Mouse (Mus musculus) spleen, embryonic (tissue): Measurements from ENCODE around the gene Dnajc5g.

Experiments used
- CTCF ChIA-PET: fragments of 350-600 bp; sonication (Branson Sonifier 250); formaldehyde crosslinking; loops from one replicate; lab custom pipeline; 2022; lab: Charles Lee

Gene Dnajc5g

DNA sequence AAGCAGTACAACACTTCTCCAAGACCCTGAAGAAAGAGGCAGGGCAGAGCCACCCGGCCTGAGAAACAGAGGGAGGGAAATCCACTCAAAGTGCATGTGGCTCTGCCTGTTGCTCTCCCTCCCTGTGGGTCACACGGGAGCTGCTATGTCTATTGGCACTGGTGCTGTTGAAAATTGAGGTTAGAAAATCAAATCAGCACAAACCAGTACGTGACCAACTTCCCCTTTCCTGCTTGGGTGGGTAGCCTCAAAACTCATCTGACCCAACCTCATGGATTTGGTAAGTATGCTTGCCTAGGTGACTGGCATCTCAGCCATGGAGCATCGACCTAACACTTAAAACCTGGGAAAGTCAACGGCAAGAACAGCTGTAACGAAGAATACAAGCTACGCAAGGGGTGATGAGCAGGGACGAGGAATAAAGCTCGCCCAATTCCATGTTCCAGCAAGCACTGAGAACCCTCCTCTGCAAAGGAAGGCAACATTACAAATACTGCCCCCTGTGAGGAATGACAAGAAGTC lies at the start of gene Dnajc5g:
Gene Dnajc5g, plus strand, starts transcription at position 472 of the 522 bp plus-strand sequence.
- CTCF ChIA-PET = no interaction called here

GRCm38 (mm10) chr5:31069810-31070209 lies 36.3 kb upstream of the Dnajc5g start:
- CTCF ChIA-PET = no interaction called here

- CTCF ChIA-PET = interaction anchor here (0.6 kb wide), 1 partner anchor 48 kb away, joined by 8 read pairs; no protein-coding TSS in a partner anchor
Measured at GRCm38 (mm10) chr5:31071059-31071458, 35.0 kb upstream of the Dnajc5g start.

DNA sequence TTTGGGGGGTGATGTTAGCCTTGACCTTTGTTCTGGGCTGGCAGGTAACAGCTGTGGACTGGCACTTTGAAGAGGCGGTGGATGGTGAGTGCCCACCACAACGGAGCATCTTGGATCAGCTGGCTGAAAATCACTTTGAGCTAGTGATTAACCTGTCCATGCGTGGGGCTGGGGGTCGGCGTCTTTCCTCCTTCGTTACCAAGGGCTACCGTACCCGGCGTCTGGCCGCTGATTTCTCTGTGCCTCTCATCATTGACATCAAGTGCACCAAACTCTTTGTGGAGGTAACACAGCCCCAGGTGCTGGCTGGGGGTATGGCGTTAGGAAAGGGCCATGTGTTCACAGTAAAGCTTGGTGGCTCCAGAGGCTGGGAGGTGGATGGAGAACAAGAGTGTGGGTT lies 34.3 kb upstream of the Dnajc5g start:
- CTCF ChIA-PET = interaction anchor here (0.5 kb wide), 1 partner anchor 1725 kb away, joined by 3 read pairs; no protein-coding TSS in a partner anchor

GRCm38 (mm10) chr5:31073176-31073575 lies 32.9 kb upstream of the Dnajc5g start:
- CTCF ChIA-PET = interaction anchor here (0.6 kb wide), 1 partner anchor 1405 kb away, joined by 8 read pairs; no protein-coding TSS in a partner anchor

GRCm38 (mm10) chr5:31076346-31076745 lies 29.7 kb upstream of the Dnajc5g start:
- CTCF ChIA-PET = interaction anchor here (0.9 kb wide), 1 partner anchor 25 kb away, joined by 3 read pairs; no protein-coding TSS in a partner anchor

DNA sequence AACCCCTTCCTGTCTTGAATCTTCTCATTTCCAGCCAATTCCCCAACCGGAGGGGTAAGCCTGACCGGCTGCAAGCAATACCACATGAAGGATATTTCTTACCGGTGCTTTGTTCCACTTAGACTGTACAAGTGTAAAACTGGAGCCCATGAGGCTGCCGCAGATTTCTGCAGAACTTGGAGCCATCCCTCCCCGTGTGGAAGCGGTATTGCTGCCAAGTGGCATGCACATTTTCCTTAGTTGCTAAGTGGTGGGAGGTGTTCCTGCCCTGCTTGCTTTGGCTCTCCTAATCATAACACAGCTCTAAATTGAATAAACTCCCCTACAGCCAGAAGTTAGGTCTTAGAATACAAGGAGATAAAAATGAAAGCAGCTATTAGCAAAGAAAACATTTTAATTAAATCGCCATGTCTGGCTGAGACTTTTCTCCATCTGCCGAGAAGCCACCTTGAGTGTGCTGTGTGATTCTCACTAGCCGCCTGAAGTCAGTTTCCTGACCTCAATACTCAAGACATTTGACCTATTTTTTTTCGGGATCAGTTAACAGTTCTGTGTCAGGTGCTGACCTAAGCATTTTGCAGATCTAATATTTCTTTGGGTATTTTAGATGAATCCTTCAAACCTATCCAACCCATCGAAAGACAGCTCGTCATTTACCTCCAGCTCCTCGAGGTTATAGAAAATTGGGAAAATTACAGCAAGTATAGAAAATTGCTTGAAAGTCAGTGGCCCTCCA lies 25.9 kb upstream of the Dnajc5g start:
- CTCF ChIA-PET = no interaction called here

DNA sequence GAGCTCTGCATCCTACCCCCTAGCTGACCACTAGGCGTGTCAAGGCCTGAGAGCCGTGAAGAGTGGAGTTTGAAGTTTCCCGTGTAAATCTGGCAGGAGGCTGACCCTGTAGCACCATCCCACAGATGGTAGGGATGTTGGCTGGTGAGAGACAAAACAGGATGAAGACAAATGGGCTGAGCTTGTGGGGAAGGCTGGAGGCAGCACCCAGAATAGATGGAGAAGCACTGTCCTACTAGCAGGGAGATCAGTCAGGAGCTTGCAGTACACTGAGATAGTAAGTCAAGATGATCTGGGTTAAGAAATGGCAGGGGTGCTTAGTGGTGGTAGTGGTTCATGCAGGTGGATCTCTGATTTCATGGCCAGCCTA lies 25.3 kb upstream of the Dnajc5g start:
- CTCF ChIA-PET = no interaction called here

- CTCF ChIA-PET = no interaction called here
Measured at GRCm38 (mm10) chr5:31081386-31081785, 24.7 kb upstream of the Dnajc5g start.

- CTCF ChIA-PET = no interaction called here
Measured at GRCm38 (mm10) chr5:31082355-31082754, 23.7 kb upstream of the Dnajc5g start.

- CTCF ChIA-PET = interaction anchor here (0.6 kb wide), 1 partner anchor 246 kb away, joined by 3 read pairs; no protein-coding TSS in a partner anchor
Measured at GRCm38 (mm10) chr5:31082935-31083625, 23.0 kb upstream of the Dnajc5g start.

- CTCF ChIA-PET = interaction anchor here (0.7 kb wide), 1 partner anchor 119 kb away, joined by 3 read pairs; no protein-coding TSS in a partner anchor
Measured at GRCm38 (mm10) chr5:31083949-31084348, 22.1 kb upstream of the Dnajc5g start.

- CTCF ChIA-PET = interaction anchor here (0.6 kb wide), 1 partner anchor 24 kb away, joined by 3 read pairs; no protein-coding TSS in a partner anchor
Measured at GRCm38 (mm10) chr5:31086606-31087005, 19.5 kb upstream of the Dnajc5g start.

DNA sequence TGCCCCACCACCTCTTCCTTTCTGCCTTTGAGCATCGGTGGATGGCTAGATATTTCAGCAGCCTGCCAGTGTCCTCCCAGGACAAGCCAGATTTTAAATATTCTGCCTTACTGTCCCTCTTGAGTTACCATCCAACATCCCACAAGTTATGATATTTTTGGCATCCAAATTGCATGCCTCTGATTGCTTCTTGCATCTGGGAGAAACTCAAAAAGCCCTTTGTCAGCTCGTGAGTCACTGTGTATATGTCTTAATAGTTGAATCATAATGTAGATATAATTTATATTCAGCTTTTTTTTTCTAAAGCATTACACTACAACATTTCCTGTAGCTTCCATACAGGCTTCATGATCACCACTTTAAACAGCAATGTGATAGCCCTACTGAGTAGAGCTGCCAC lies 19.0 kb upstream of the Dnajc5g start:
- CTCF ChIA-PET = no interaction called here

- CTCF ChIA-PET = no interaction called here
Measured at GRCm38 (mm10) chr5:31092231-31092975, 13.7 kb upstream of the Dnajc5g start.

- CTCF ChIA-PET = no interaction called here
Measured at GRCm38 (mm10) chr5:31093151-31094041, 12.7 kb upstream of the Dnajc5g start.

- CTCF ChIA-PET = interaction anchor here (0.6 kb wide), 2 partner anchors 10 to 204 kb away, joined by 3 to 4 read pairs; no protein-coding TSS in a partner anchor
Measured at GRCm38 (mm10) chr5:31094100-31094798, 11.8 kb upstream of the Dnajc5g start.

- CTCF ChIA-PET = interaction anchor here (0.6 kb wide), 1 partner anchor 11 kb away, joined by 4 read pairs; no protein-coding TSS in a partner anchor
Measured at GRCm38 (mm10) chr5:31094799-31095691, 11.0 kb upstream of the Dnajc5g start.
